Mouse (Mus musculus) lung, embryonic 15.5 days (tissue): Measurements from ENCODE around the gene Atp1b2. TPM values are rescaled to one million over a fixed set of nuclear protein-coding genes. Genes with fewer than 3 reads are reported as not detected.
A peak's percentile ranks its signal among the peaks of the same experiment; 100 is the strongest.

Experiments
- ATAC-seq: fragments of 200-750 bp; cut with Nextera tagmentation; 2 replicates; pipeline ENCODE4 v1.8.0; 2017; ENCODE audit warnings: moderate number of reproducible peaks, borderline replicate concordance; ENCODE audit not compliant: low FRiP score, low TSS enrichment; ENCODE audit errors: extremely low read depth
- H3K27ac ChIP-seq: fragments of 300-500 bp; sonication (generic); 2 replicates; pipeline ENCODE4 v1.5.1; 2015; ENCODE audit warnings: moderate library complexity, mild to moderate bottlenecking, inconsistent platforms
- H3K27me3 ChIP-seq: fragments of 300-500 bp; sonication (generic); 2 replicates; pipeline ENCODE4 v1.6.1; 2015; ENCODE audit warnings: inconsistent platforms
- H3K36me3 ChIP-seq: fragments of 300-500 bp; sonication (generic); 2 replicates; pipeline ENCODE4 v1.6.1; 2015; ENCODE audit warnings: inconsistent platforms
- H3K4me1 ChIP-seq: fragments of 300-500 bp; sonication (generic); 2 replicates; pipeline ENCODE4 v1.6.1; 2015; ENCODE audit warnings: inconsistent platforms
- H3K4me2 ChIP-seq: fragments of 300-500 bp; sonication (generic); 2 replicates; pipeline ENCODE4 v1.6.1; 2015; ENCODE audit warnings: inconsistent platforms, mild to moderate bottlenecking, moderate library complexity
- H3K4me3 ChIP-seq: fragments of 300-500 bp; sonication (generic); 2 replicates; pipeline ENCODE4 v1.5.1; 2015; ENCODE audit warnings: mild to moderate bottlenecking, inconsistent platforms
- H3K9ac ChIP-seq: fragments of 300-500 bp; sonication (generic); 2 replicates; pipeline ENCODE4 v1.6.1; 2015; ENCODE audit warnings: inconsistent platforms
- H3K9me3 ChIP-seq: fragments of 300-500 bp; sonication (generic); 2 replicates; pipeline ENCODE4 v1.6.1; 2016; ENCODE audit warnings: inconsistent platforms
- WGBS: fragments of 180-500 bp; shearing (Covaris S2); methylation state at CpG from one replicate; pipeline ENCODE4 v1.1.7; 2015; 5-methylcytosine and 5-hydroxymethylcytosine counted together
- polyA plus RNA-seq: library from polyadenylated mRNA; unstranded; fragments of >200 nt; fragmentation: Nextera tagmentation; extraction: Ambion mirVana; gene quantifications from 2 replicates; pipeline ENCODE4 v1.2.1, GENCODE M21; 2015

The Atp1b2 gene
- polyA plus RNA-seq, 1 experiment from 2014 or later = 10.1 TPM

- Histone ChIP-seq H3K27me3 (peaks cover 16% of the 10 kb centered on the region; the same call in 1 of the 2 replicates), H3K4me2 (peak overlapping the region; percentile 95), H3K9me3 (no peaks in the 10 kb centered on the region), H3K9ac (no peak overlapping the region), H3K36me3 (no peaks in the 10 kb centered on the region), H3K4me3 (peak overlapping the region; percentile 56), H3K4me1 (peaks cover 26% of the 10 kb centered on the region), H3K27ac (no peak overlapping the region)
- ATAC-seq = no peak
- 34% methylated on average over 2 of the region's 2 CpGs for WGBS
These were observed 701 bp upstream of the Atp1b2 start for GRCm38 (mm10) chr11:69606491-69606795.

GRCm38 (mm10) chr11:69604795-69605664, 712 bp downstream of the Atp1b2 start:
- Histone ChIP-seq H3K36me3 (no peaks in the 10 kb centered on the region), H3K27me3 (peaks cover 16% of the 10 kb centered on the region; the same call in 1 of the 2 replicates), H3K4me3 (peak overlapping the region; percentile 56), H3K4me1 (peaks cover 40% of the 10 kb centered on the region), H3K4me2 (peak overlapping the region; percentile 95), H3K9ac (peak overlapping the region; percentile 57), H3K9me3 (no peaks in the 10 kb centered on the region), H3K27ac (peak overlapping the region; percentile 50)
- under 1% methylated on average over 71 of the region's 73 CpGs for WGBS
- ATAC-seq = peak; percentile 35

- peak; percentile 32 for ATAC-seq
- Histone ChIP-seq H3K27ac (no peak overlapping the region), H3K9ac (no peak overlapping the region), H3K27me3 (peaks cover 16% of the 10 kb centered on the region; the same call in 1 of the 2 replicates), H3K4me1 (peaks cover 46% of the 10 kb centered on the region), H3K4me3 (peak overlapping the region; percentile 56), H3K36me3 (no peaks in the 10 kb centered on the region), H3K4me2 (peak overlapping the region; percentile 95), H3K9me3 (no peaks in the 10 kb centered on the region)
- 56% methylated on average over 3 of the region's 3 CpGs for WGBS
These were observed 1.4 kb downstream of the Atp1b2 start for GRCm38 (mm10) chr11:69604347-69604746.

- H3K4me1 ChIP-seq = peaks cover 49% of the 10 kb centered on the region
- no peaks in the 10 kb centered on the region for H3K9me3 ChIP-seq
- H3K36me3 ChIP-seq = no peaks in the 10 kb centered on the region
- WGBS = 77% methylated on average over 8 of the region's 8 CpGs
- H3K4me3 ChIP-seq = no peak overlapping the region
- ATAC-seq = no peak
- H3K4me2 ChIP-seq = peak overlapping the region; percentile 95; the same call in 1 of the 2 replicates
- H3K27me3 ChIP-seq = peaks cover 16% of the 10 kb centered on the region; the same call in 1 of the 2 replicates
- H3K27ac ChIP-seq = no peak overlapping the region
- H3K9ac ChIP-seq = no peak overlapping the region
These were observed 2.2 kb downstream of the Atp1b2 start for GRCm38 (mm10) chr11:69603516-69603915.

- no peak overlapping the region for H3K4me2 ChIP-seq
- H3K27ac ChIP-seq = no peak overlapping the region
- H3K4me1 ChIP-seq = peaks cover 49% of the 10 kb centered on the region
- WGBS = 42% methylated on average over 3 of the region's 3 CpGs
- H3K27me3 ChIP-seq = peaks cover 16% of the 10 kb centered on the region; the same call in 1 of the 2 replicates
- no peaks in the 10 kb centered on the region for H3K36me3 ChIP-seq
- H3K9me3 ChIP-seq = no peaks in the 10 kb centered on the region
- no peak overlapping the region for H3K4me3 ChIP-seq
- no peak overlapping the region for H3K9ac ChIP-seq
- ATAC-seq = no peak
These were observed 4.0 kb downstream of the Atp1b2 start for GRCm38 (mm10) chr11:69601768-69602167.

- Histone ChIP-seq H3K36me3 (no peaks in the 10 kb centered on the region), H3K4me3 (no peak overlapping the region), H3K4me2 (peak overlapping the region; percentile 34), H3K9ac (no peak overlapping the region), H3K4me1 (peaks cover 40% of the 10 kb centered on the region), H3K27me3 (peaks cover 9% of the 10 kb centered on the region; the same call in 1 of the 2 replicates), H3K27ac (peak overlapping the region; percentile 62), H3K9me3 (no peaks in the 10 kb centered on the region)
- peak; percentile 72 for ATAC-seq
- WGBS = 7% methylated on average over 6 of the region's 6 CpGs
These were observed 5.6 kb downstream of the Atp1b2 start for GRCm38 (mm10) chr11:69600098-69600497.

GRCm38 (mm10) chr11:69599436-69599835, 6.3 kb downstream of the Atp1b2 start:
- 12% methylated on average over 9 of the region's 9 CpGs for WGBS
- Histone ChIP-seq H3K27ac (peak overlapping the region; percentile 62), H3K4me3 (no peak overlapping the region), H3K27me3 (peaks cover 3% of the 10 kb centered on the region; the same call in 1 of the 2 replicates), H3K4me1 (peaks cover 34% of the 10 kb centered on the region), H3K9ac (no peak overlapping the region), H3K9me3 (no peaks in the 10 kb centered on the region), H3K4me2 (peak overlapping the region; percentile 34), H3K36me3 (no peaks in the 10 kb centered on the region)
- no peak for ATAC-seq

- Histone ChIP-seq H3K4me3 (no peak overlapping the region), H3K27me3 (no peaks in the 10 kb centered on the region), H3K4me2 (no peak overlapping the region), H3K27ac (no peak overlapping the region), H3K9ac (no peak overlapping the region), H3K4me1 (peaks cover 8% of the 10 kb centered on the region), H3K9me3 (no peaks in the 10 kb centered on the region), H3K36me3 (peaks cover 33% of the 10 kb centered on the region)
- WGBS = 93% methylated on average over 6 of the region's 6 CpGs
- no peak for ATAC-seq
These were observed 10.9 kb downstream of the Atp1b2 start for GRCm38 (mm10) chr11:69594853-69595252.

- H3K27ac ChIP-seq = no peak overlapping the region
- H3K36me3 ChIP-seq = peaks cover 53% of the 10 kb centered on the region
- no peaks in the 10 kb centered on the region for H3K27me3 ChIP-seq
- ATAC-seq = no peak
- no peak overlapping the region for H3K9ac ChIP-seq
- 79% methylated on average over 4 of the region's 4 CpGs for WGBS
- H3K4me1 ChIP-seq = no peaks in the 10 kb centered on the region
- H3K4me3 ChIP-seq = no peak overlapping the region
- no peak overlapping the region for H3K4me2 ChIP-seq
- H3K9me3 ChIP-seq = no peaks in the 10 kb centered on the region
These were observed 12.9 kb downstream of the Atp1b2 start for GRCm38 (mm10) chr11:69592799-69593198.

GRCm38 (mm10) chr11:69591899-69592637, 13.7 kb downstream of the Atp1b2 start:
- peaks cover 60% of the 10 kb centered on the region for H3K36me3 ChIP-seq
- 72% methylated on average over 7 of the region's 7 CpGs for whole genome bisulfite sequencing
- H3K4me1 ChIP-seq = no peaks in the 10 kb centered on the region
- H3K9ac ChIP-seq = no peak overlapping the region
- H3K27me3 ChIP-seq = no peaks in the 10 kb centered on the region
- H3K4me2 ChIP-seq = no peak overlapping the region
- H3K4me3 ChIP-seq = no peak overlapping the region
- no peak; the same call in 1 of the 2 replicates for ATAC-seq
- H3K27ac ChIP-seq = no peak overlapping the region
- no peaks in the 10 kb centered on the region for H3K9me3 ChIP-seq

- H3K27me3 ChIP-seq = no peaks in the 10 kb centered on the region
These were observed 14.3 kb downstream of the Atp1b2 start for GRCm38 (mm10) chr11:69591424-69591823.

GRCm38 (mm10) chr11:69590622-69591021, 15.1 kb downstream of the Atp1b2 start:
- H3K36me3 ChIP-seq = peaks cover 61% of the 10 kb centered on the region
- WGBS = 90% methylated on average over 8 of the region's 8 CpGs

More at GRCm38 (mm10) chr11:69591424-69591823, 14.3 kb downstream of the Atp1b2 start:
- Histone ChIP-seq H3K27ac (no peak overlapping the region), H3K4me3 (no peak overlapping the region), H3K4me1 (no peaks in the 10 kb centered on the region), H3K36me3 (peaks cover 61% of the 10 kb centered on the region), H3K9me3 (no peaks in the 10 kb centered on the region), H3K9ac (no peak overlapping the region), H3K4me2 (no peak overlapping the region)
- ATAC-seq = no peak
- 78% methylated on average over 3 of the region's 3 CpGs for WGBS

More at GRCm38 (mm10) chr11:69590622-69591021, 15.1 kb downstream of the Atp1b2 start:
- Histone ChIP-seq H3K9ac (no peak overlapping the region), H3K4me1 (no peaks in the 10 kb centered on the region), H3K9me3 (no peaks in the 10 kb centered on the region), H3K4me2 (no peak overlapping the region), H3K4me3 (no peak overlapping the region), H3K27me3 (no peaks in the 10 kb centered on the region), H3K27ac (no peak overlapping the region)
- no peak for ATAC-seq
